Mouse (Mus musculus) limb, embryonic 13.5 days (tissue): Measurements from ENCODE around the gene Gabbr2. TPM values are rescaled to one million over a fixed set of nuclear protein-coding genes. Genes with fewer than 3 reads are reported as not detected.

Experiments used
- ATAC-seq: fragments of 200-750 bp; cut with Nextera tagmentation; 2 replicates; pipeline ENCODE4 v1.8.0; 2017; ENCODE audit warnings: low read depth, moderate number of reproducible peaks, moderate TSS enrichment; ENCODE audit not compliant: low FRiP score
- H3K27ac ChIP-seq: fragments of 300-500 bp; sonication (generic); 2 replicates; pipeline ENCODE4 v1.5.1; 2015; ENCODE audit warnings: inconsistent platforms, mild to moderate bottlenecking, moderate library complexity
- H3K27me3 ChIP-seq: fragments of 300-500 bp; sonication (generic); 2 replicates; pipeline ENCODE4 v1.6.1; 2015; ENCODE audit warnings: mild to moderate bottlenecking, inconsistent platforms
- H3K36me3 ChIP-seq: fragments of 300-500 bp; sonication (generic); 2 replicates; pipeline ENCODE4 v1.6.1; 2015; ENCODE audit warnings: inconsistent platforms, mild to moderate bottlenecking, moderate library complexity
- H3K4me1 ChIP-seq: fragments of 300-500 bp; sonication (generic); 2 replicates; pipeline ENCODE4 v1.6.1; 2015; ENCODE audit warnings: inconsistent platforms
- H3K4me2 ChIP-seq: fragments of 300-500 bp; sonication (generic); replicated peaks from 2 replicates; pipeline ENCODE4 v1.6.1; 2015; ENCODE audit warnings: inconsistent platforms, mild to moderate bottlenecking, moderate library complexity
- H3K4me3 ChIP-seq: fragments of 300-500 bp; sonication (generic); 2 replicates; pipeline ENCODE4 v1.5.1; 2015; ENCODE audit warnings: moderate library complexity, mild to moderate bottlenecking, inconsistent platforms
- H3K9ac ChIP-seq: fragments of 300-500 bp; sonication (generic); 2 replicates; pipeline ENCODE4 v1.6.1; 2015; ENCODE audit warnings: mild to moderate bottlenecking, inconsistent platforms
- H3K9me3 ChIP-seq: fragments of 300-500 bp; sonication (generic); 2 replicates; pipeline ENCODE4 v1.6.1; 2016; ENCODE audit warnings: inconsistent platforms
- WGBS: fragments of 180-500 bp; shearing (Covaris S2); methylation state at CpG from one replicate; pipeline ENCODE4 v1.1.7; 2015; 5-methylcytosine and 5-hydroxymethylcytosine counted together
- polyA plus RNA-seq: library from polyadenylated mRNA; unstranded; fragments of >200 nt; fragmentation: Nextera tagmentation; extraction: Ambion mirVana; gene quantifications from 2 replicates; pipeline ENCODE4 v1.2.1, GENCODE M21; 2015

Gene Gabbr2
- polyA plus RNA-seq: 0.11 and 0.14 TPM in 2 replicates

DNA sequence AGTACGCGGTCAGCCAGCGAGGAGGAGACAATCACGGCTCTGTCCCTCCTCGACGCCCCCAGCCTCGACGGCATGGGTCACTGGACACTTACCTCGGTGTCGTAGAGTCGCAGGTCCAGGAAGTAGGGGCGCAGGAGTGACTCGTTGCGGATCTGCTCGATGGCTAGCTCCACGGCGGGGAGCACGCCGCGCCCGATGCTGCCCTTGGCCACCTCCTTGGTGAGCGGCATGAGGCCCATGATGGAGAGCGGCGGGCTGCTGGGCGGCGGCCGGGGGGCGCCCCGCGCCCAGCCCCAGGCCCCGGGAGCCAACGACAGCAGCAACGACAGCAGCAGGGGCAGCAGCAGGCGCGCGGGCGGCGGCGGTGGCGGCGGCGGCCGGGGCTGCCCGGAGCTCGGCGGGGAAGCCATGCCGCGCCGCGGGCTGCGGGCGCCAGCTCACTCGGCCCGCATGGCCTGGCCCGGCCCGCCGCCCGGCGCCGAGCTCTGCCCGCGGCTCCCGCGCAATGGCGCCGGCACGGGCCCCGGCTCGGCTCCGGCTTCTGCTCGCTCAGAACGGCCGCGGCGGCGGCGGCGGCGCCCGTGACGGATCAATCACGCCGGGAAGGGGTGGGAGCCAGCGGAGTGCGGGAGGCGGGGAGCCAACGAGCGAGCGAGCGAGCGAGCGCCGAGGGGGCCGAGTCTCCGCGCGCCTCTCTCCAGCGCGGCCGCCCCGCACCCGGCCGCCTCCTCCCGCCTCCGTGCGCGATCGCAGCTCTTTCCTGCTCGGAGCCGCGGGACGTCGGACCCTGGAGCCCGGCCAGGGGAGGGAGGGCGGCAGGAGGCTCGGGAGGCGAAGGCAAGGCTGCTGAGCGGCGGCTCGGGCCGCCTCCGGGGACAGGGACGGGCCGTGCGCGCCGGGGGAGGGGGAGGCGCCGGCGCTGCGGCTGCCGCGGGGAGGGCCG, at the start of gene Gabbr2:
Gabbr2 (minus strand) TSS at position 858 of the 943 bp plus-strand sequence.
- Histone ChIP-seq H3K27me3 (peaks cover 92% of the 10 kb centered on the region), H3K9me3 (no peaks in the 10 kb centered on the region), H3K4me1 (peaks cover 25% of the 10 kb centered on the region), H3K27ac (no peak within 1 kb of the TSS), H3K4me2 (peak within 1 kb of the TSS; percentile 94), H3K9ac (no peak within 1 kb of the TSS), H3K4me3 (peak within 1 kb of the TSS; percentile 56), H3K36me3 (no peaks in the 10 kb centered on the region)
- WGBS: under 1% methylated on average over 97 of the region's 134 CpGs
- no peak for ATAC-seq

DNA sequence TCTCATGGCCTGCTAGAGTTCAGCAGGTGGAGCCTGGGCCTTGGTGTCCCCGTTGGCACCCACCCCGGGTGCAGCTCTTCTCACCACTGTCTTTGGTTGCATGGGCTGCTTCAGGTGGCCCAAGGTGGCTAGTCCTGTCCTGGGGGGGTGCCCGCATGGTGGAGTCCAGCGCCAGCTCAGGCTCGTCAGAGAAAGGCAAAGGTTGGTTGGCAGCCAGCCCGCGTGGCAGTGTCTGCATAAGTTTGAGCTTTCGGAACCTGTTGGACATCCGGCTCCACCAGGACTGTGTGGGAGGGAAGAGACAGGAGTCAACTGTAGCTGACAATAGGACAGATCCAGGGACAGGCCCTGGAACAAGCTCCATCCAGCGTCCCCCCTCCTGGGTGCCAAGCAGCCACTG, 47.9 kb upstream of the Gabbr2 start:
- 90% methylated on average over 10 of the region's 10 CpGs for WGBS
- H3K4me3 ChIP-seq: no peak overlapping the region
- no peaks in the 10 kb centered on the region for H3K9me3 ChIP-seq
- ATAC-seq: no peak
- no peaks in the 10 kb centered on the region for H3K27me3 ChIP-seq
- no peak overlapping the region; the same call in 1 of the 2 replicates for H3K9ac ChIP-seq
- peaks cover 9% of the 10 kb centered on the region for H3K4me1 ChIP-seq
- peaks cover 67% of the 10 kb centered on the region for H3K36me3 ChIP-seq
- H3K4me2 ChIP-seq: no peak overlapping the region
- no peak overlapping the region for H3K27ac ChIP-seq

DNA sequence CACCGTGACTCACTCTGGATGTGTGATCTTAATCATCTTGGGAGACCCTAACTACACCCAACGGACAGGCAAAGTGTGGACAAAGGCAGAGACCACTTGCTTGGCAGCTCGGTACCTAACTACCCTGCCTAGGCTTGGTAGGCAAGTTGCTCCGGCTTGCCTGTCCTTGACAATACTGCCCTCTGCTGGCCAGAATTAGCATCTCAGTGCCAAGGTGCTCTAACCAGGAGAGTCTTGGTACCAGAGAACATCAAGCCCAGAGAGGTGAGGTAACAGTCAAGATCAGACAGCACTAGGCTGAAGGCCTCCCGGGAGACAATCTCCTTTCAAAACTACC, 45.6 kb upstream of the Gabbr2 start:
- 15% methylated on average over 5 of the region's 5 CpGs for WGBS
- peaks cover 60% of the 10 kb centered on the region for H3K36me3 ChIP-seq

DNA sequence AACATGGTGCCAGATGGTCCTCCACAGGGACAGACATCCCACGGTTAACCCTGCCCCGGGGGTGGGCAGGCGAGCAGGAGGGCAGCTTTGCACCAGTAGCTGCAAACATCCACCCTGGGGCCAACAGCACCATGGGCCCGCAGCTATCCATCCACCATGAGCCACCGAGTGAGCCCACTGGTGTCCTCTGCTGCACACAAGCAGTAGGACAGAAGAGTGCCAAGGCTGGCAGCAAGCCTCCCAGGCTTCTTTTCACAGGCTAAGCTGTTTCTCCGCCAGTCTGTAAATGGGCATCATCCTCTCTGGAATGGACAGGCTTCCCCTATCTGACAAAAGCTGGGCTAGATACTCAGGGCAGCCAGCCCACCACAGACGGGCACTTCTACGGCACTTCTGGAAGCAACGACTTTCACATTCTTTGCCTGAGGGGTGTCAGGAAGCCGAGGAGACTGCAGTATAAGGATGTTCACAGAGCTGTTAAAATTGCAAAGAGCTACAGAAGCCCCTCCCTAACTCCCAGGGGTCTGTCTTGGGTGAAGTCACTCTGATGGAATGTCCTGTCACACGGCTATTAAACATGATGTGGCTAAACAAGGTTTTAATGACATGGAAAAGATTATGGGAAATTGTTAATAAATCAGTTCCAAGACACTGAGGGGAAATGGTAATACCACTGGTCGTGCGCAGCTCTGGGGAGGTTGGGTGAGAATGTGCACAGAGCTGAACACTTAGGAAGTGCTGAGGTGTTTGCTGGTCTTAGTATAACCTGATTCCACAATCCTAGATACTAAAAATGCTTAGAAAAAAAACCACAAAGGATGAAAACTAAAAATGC, 45.0 kb upstream of the Gabbr2 start:
- Histone ChIP-seq H3K4me2 (no peak overlapping the region), H3K4me1 (peaks cover 9% of the 10 kb centered on the region), H3K27me3 (no peaks in the 10 kb centered on the region), H3K9me3 (no peaks in the 10 kb centered on the region), H3K27ac (no peak overlapping the region), H3K36me3 (peaks cover 59% of the 10 kb centered on the region), H3K4me3 (no peak overlapping the region), H3K9ac (no peak overlapping the region)
- WGBS: 47% methylated on average over 13 of the region's 13 CpGs
- no peak for ATAC-seq

More for the DNA sequence above, 45.6 kb upstream of the Gabbr2 start:
- H3K27me3 ChIP-seq: no peaks in the 10 kb centered on the region
- H3K4me2 ChIP-seq: no peak overlapping the region
- no peaks in the 10 kb centered on the region for H3K9me3 ChIP-seq
- H3K9ac ChIP-seq: no peak overlapping the region
- no peak overlapping the region for H3K4me3 ChIP-seq
- ATAC-seq: peak; percentile 41; the same call in 1 of the 2 replicates
- peaks cover 9% of the 10 kb centered on the region for H3K4me1 ChIP-seq
- H3K27ac ChIP-seq: no peak overlapping the region

DNA sequence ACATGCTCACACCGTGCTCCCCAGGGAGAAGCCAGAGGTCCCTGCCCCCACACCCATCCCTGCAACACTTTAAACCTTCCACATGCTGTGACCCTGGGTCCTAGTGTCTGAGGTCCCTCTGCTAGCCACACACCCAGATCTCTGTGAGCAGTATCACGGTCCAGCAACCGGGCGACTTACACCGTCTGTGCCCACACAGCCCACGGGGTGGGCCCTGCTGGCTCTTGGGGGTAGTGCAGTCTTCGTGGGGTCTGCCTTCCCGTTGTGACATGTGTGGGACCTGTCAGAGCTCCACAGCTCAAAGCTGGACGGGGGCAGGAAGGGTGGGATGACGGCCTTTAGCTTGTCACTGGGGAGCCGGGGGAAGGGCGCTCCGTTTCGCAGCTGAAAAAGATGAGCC, 43.9 kb upstream of the Gabbr2 start:
- peaks cover 9% of the 10 kb centered on the region for H3K4me1 ChIP-seq
- ATAC-seq: no peak
- peaks cover 56% of the 10 kb centered on the region for H3K36me3 ChIP-seq
- H3K4me3 ChIP-seq: no peak overlapping the region
- H3K27me3 ChIP-seq: no peaks in the 10 kb centered on the region
- 77% methylated on average over 14 of the region's 14 CpGs for WGBS
- no peak overlapping the region for H3K27ac ChIP-seq
- H3K4me2 ChIP-seq: no peak overlapping the region
- no peak overlapping the region for H3K9ac ChIP-seq
- no peaks in the 10 kb centered on the region for H3K9me3 ChIP-seq

DNA sequence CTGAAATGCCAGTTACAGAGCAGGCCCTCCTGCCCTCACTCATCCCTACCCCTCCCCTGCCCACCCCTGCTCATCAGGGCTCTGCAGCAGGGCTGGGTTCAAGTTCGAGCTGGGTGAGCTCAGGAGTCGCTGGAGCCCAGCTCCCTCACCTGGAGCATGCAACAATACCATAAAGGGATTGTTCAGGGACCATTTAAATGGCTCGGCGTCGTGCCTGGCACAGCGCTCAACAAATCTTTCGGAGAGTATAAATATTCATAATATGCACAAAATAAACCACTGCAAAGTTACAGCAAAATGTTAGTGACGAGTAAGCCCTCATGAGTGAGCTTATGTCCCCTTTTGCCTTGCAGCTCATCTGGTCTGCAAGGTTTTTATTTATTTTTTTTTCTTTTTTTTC, 40.5 kb upstream of the Gabbr2 start:
- 87% methylated on average over 8 of the region's 8 CpGs for WGBS

DNA sequence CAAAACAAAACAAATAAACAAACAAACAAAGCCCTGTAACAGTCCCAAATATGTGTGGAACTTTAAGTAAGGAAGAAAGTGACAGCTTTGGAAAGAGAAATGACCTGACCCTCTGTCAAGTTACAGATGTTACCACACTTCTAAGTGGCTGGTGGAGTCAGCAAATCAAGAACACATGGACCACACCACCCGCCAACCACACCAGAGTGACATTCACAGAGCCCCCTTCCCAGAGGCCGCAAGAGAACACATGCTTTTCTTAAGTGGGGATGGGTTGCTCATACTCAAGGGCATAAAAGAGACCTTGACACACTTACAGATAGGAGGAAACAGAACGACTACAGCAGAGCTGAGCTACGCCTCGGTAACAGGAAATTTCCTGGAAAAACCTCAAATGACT, 37.1 kb upstream of the Gabbr2 start:
- peaks cover 10% of the 10 kb centered on the region for H3K4me1 ChIP-seq
- H3K36me3 ChIP-seq: peaks cover 48% of the 10 kb centered on the region
- H3K9me3 ChIP-seq: no peaks in the 10 kb centered on the region
- no peak for ATAC-seq
- no peaks in the 10 kb centered on the region for H3K27me3 ChIP-seq
- H3K27ac ChIP-seq: no peak overlapping the region
- H3K9ac ChIP-seq: no peak overlapping the region
- H3K4me3 ChIP-seq: no peak overlapping the region
- WGBS: 34% methylated on average over 5 of the region's 5 CpGs
- H3K4me2 ChIP-seq: no peak overlapping the region

More for the DNA sequence above, 40.5 kb upstream of the Gabbr2 start:
- Histone ChIP-seq H3K27me3 (no peaks in the 10 kb centered on the region), H3K4me2 (no peak overlapping the region), H3K27ac (no peak overlapping the region), H3K9ac (no peak overlapping the region), H3K4me3 (no peak overlapping the region), H3K4me1 (peaks cover 19% of the 10 kb centered on the region), H3K36me3 (peaks cover 37% of the 10 kb centered on the region), H3K9me3 (no peaks in the 10 kb centered on the region)
- ATAC-seq: no peak

DNA sequence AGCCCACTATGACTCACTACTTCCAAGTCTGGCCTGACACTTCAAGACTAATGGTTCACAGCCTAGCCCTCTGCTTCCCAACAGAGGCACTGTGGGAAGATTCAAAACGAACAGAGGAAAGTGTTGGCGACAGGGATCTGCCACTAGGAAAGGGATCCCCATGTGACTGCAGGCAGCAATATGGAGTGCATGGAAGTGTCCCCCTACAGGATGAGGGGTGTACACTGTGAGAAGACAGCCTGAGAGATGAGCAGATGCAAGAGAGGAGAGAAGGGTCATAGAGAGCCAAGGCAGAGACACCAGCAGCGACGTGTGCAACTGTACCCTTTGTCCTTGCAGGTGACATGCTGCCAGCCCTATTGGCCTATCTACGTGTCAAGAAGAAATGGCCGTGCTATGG, 32.3 kb upstream of the Gabbr2 start:
- H3K4me3 ChIP-seq: no peak overlapping the region
- no peak for ATAC-seq
- 69% methylated on average over 6 of the region's 6 CpGs for WGBS
- H3K9ac ChIP-seq: no peak overlapping the region
- no peaks in the 10 kb centered on the region for H3K27me3 ChIP-seq
- no peak overlapping the region for H3K27ac ChIP-seq
- peaks cover 41% of the 10 kb centered on the region for H3K36me3 ChIP-seq
- H3K4me1 ChIP-seq: peaks cover 4% of the 10 kb centered on the region
- no peaks in the 10 kb centered on the region for H3K9me3 ChIP-seq
- H3K4me2 ChIP-seq: no peak overlapping the region

DNA sequence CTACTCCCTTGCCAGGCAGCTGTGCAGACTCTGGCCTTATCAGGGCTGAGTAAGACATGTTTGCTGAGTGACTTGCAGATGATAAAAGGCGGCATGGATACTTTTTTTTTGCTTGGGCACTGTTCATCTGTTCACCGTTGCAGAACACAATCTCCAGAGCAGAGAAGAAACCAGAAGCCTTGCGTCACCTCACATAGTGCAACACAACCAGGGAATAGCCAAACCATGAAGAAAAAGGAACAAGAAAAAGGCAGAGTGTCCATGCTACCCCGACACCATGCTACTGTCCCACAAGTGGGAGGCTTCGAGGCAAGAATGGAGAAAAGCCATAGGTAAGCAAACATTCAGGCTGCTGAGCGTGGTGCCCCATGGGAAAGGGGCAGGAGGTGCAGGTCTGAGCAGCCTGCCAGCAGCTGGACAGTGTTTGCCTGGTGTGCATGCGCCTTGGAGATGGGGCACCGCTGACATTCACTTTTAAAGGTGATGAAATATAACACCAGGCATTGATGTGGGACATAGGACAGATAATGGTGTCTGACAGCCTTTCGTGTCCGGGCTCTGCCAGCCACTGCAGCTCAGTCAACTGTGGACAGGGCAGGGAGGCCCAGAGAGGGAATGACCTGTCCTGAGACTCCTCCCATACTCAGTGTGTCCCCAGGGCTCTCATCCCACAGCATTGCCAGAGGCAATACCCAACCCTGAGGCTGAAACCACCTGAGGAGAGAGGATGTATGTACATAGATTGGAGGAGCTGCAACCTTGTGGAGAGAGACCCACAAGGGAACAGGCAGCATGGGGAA, 31.3 kb upstream of the Gabbr2 start:
- no peak for ATAC-seq
- Histone ChIP-seq H3K27me3 (no peaks in the 10 kb centered on the region), H3K4me3 (no peak overlapping the region), H3K27ac (no peak overlapping the region), H3K9ac (no peak overlapping the region), H3K4me1 (no peaks in the 10 kb centered on the region), H3K36me3 (peaks cover 48% of the 10 kb centered on the region), H3K4me2 (no peak overlapping the region), H3K9me3 (no peaks in the 10 kb centered on the region)
- 82% methylated on average over 10 of the region's 10 CpGs for WGBS

DNA sequence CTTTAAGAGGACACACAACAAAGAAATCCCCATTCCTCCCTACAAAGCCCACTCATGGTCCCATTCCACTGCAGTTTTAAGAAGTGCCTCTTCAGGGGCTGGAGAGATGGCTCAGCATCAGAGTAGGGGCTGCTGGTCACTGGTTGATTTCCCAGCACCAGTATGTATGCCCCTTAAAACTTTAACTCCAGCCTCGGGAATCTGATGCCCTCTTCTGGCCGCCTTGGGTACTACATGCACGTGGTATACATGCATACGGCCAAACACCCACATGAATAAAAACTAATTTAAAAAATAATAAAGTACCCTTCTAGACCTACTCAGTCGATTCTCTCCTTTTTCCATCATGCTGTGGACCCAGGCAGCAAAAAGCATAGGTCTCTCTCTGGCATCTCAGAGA, 28.9 kb upstream of the Gabbr2 start:
- 15% methylated on average over 5 of the region's 5 CpGs for WGBS
- no peak overlapping the region for H3K27ac ChIP-seq

DNA sequence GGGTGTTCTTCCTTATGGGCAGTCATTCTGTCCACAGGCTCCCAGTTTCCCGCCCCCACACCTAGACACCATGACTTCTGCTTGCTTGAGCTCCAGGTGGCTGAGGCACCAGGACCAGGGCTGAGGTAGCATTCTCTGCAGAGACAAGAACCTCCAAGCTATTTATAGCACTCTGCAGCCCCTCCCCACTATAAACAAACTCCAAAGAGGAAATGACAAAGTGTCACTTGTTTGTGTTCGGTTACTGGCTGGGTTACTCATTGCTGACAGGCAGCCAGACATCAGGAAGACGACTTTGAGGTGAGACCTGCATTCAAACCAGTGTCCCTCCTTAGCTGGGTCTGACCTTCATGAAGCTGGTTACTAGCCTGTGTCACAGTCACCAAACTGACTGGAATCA, 23.5 kb upstream of the Gabbr2 start:
- Histone ChIP-seq H3K9me3 (no peaks in the 10 kb centered on the region), H3K27me3 (no peaks in the 10 kb centered on the region), H3K4me2 (no peak overlapping the region), H3K9ac (no peak overlapping the region), H3K4me1 (peaks cover 14% of the 10 kb centered on the region), H3K27ac (no peak overlapping the region), H3K4me3 (no peak overlapping the region), H3K36me3 (peaks cover 28% of the 10 kb centered on the region)
- ATAC-seq: no peak
- 33% methylated on average over 3 of the region's 3 CpGs for WGBS

More for the DNA sequence above, 28.9 kb upstream of the Gabbr2 start:
- H3K4me3 ChIP-seq: no peak overlapping the region
- no peaks in the 10 kb centered on the region for H3K27me3 ChIP-seq
- peaks cover 50% of the 10 kb centered on the region for H3K36me3 ChIP-seq
- no peaks in the 10 kb centered on the region for H3K9me3 ChIP-seq
- ATAC-seq: no peak
- no peaks in the 10 kb centered on the region for H3K4me1 ChIP-seq
- no peak overlapping the region for H3K9ac ChIP-seq
- H3K4me2 ChIP-seq: no peak overlapping the region
